In genomic region chr12:70707629-70708289, GRCm38 (mm10) we compare ENCODE assay signal across 8 mouse cellular contexts.
A peak's percentile ranks its signal among the peaks of the same experiment; 100 is the strongest.
DNase-seq lines count a peak whose midpoint lies in the region; ATAC-seq and TF ChIP-seq lines count a peak whose summit lies in the region.
"Had no signal": no experiment of that assay in that cellular context is flagged by ENCODE, and none has a peak within 500 bp of the region (broad histone marks: within the 10 kb centered on the region; RNA-seq: fewer than 3 reads in every experiment).

No protein-coding gene starts in this region.

- WGBS in heart, embryonic 16.5 days = 38% methylated on average over 6 of the region's 6 CpGs
- WGBS in lung, embryonic 14.5 days = 43% methylated on average over 6 of the region's 6 CpGs
- 74% methylated on average over 6 of the region's 6 CpGs for WGBS in cerebellum, adult 2 months
- WGBS in hindbrain, embryonic 13.5 days = 63% methylated on average over 6 of the region's 6 CpGs

- TF ChIP-seq POLR2A in cerebellum, adult 2 months (IDR thresholded peaks at IDR 0.05; ENCODE audit: borderline replicate concordance, insufficient read depth, low read length) = no peak

- no peaks in the 10 kb centered on the region for H3K27me3 ChIP-seq in heart, embryonic 16.5 days (ENCODE audit: control insufficient read depth, insufficient read depth, low read length)
- H3K27me3 ChIP-seq in lung, embryonic 14.5 days (ENCODE audit: insufficient read depth, low read length) = no peaks in the 10 kb centered on the region
- no peaks in the 10 kb centered on the region for H3K27me3 ChIP-seq in cerebellum, adult 2 months (ENCODE audit: control insufficient read depth, insufficient read depth, low read length)
- no peaks in the 10 kb centered on the region for H3K27me3 ChIP-seq in hindbrain, embryonic 13.5 days
- H3K27me3 ChIP-seq: midbrain, embryonic 13.5 days had no signal

- peaks cover 14% of the 10 kb centered on the region for H3K4me1 ChIP-seq in heart, embryonic 16.5 days (ENCODE audit: control insufficient read depth, insufficient read depth, low read length)
- H3K4me1 ChIP-seq in lung, embryonic 14.5 days (ENCODE audit: insufficient read depth) = peaks cover 12% of the 10 kb centered on the region; the same call in 1 of the 2 replicates
- no peaks in the 10 kb centered on the region for H3K4me1 ChIP-seq in cerebellum, adult 2 months (ENCODE audit: control insufficient read depth, insufficient read depth, low read length)
- H3K4me1 ChIP-seq in hindbrain, embryonic 13.5 days (replicated peaks) = no peaks in the 10 kb centered on the region
- H3K4me1 ChIP-seq: midbrain, embryonic 13.5 days had no signal

- no peak for TF ChIP-seq CTCF in lung, embryonic 14.5 days (IDR thresholded peaks at IDR 0.05; ENCODE audit: low read depth)
- no peak for TF ChIP-seq CTCF in cerebellum, adult 2 months (IDR thresholded peaks at IDR 0.05; ENCODE audit: borderline replicate concordance, insufficient read depth, low read depth, low read length)

- DNase-seq in 3T3-L1 (ENCODE audit: low read depth, low spot score) (peak; percentile 79), NIH3T3 (ENCODE audit: low read depth) (peak; percentile 63)
- DNase-seq in lung, embryonic 14.5 days = no peak
- DNase-seq in cerebellum, adult 2 months = no peak
- no peak for DNase-seq in left cerebral cortex, adult 11 months (ENCODE audit: low spot score)

- H3K4me2 ChIP-seq in heart, embryonic 16.5 days (ENCODE audit: low read depth, low read length) = no peak overlapping the region
- H3K4me2 ChIP-seq in lung, embryonic 14.5 days = no peak overlapping the region
- H3K4me2 ChIP-seq in hindbrain, embryonic 13.5 days = no peak overlapping the region
- H3K4me2 ChIP-seq: midbrain, embryonic 13.5 days had no signal

- no peak overlapping the region for H3K9ac ChIP-seq in heart, embryonic 16.5 days (ENCODE audit: low read length)
- H3K9ac ChIP-seq in lung, embryonic 14.5 days = no peak overlapping the region
- H3K9ac ChIP-seq in hindbrain, embryonic 13.5 days = no peak overlapping the region
- H3K9ac ChIP-seq: midbrain, embryonic 13.5 days had no signal

- no peaks in the 10 kb centered on the region for H3K9me3 ChIP-seq in heart, embryonic 16.5 days (replicated peaks; ENCODE audit: control insufficient read depth, low read length)
- H3K9me3 ChIP-seq in lung, embryonic 14.5 days (ENCODE audit: low read depth, low read length) = no peaks in the 10 kb centered on the region
- H3K9me3 ChIP-seq in hindbrain, embryonic 13.5 days = no peaks in the 10 kb centered on the region
- H3K9me3 ChIP-seq: midbrain, embryonic 13.5 days had no signal

- H3K27ac ChIP-seq in heart, embryonic 16.5 days (ENCODE audit: low read length) = no peak overlapping the region
- peak overlapping the region; percentile 10; the same call in 1 of the 2 replicates for H3K27ac ChIP-seq in lung, embryonic 14.5 days (ENCODE audit: low read depth)
- H3K27ac ChIP-seq in cerebellum, adult 2 months (ENCODE audit: insufficient read depth, low read length) = no peak overlapping the region
- no peak overlapping the region for H3K27ac ChIP-seq in hindbrain, embryonic 13.5 days
- H3K27ac ChIP-seq: midbrain, embryonic 13.5 days had no signal

- H3K36me3 ChIP-seq in heart, embryonic 16.5 days (ENCODE audit: control insufficient read depth, insufficient read depth) = no peaks in the 10 kb centered on the region
- no peaks in the 10 kb centered on the region for H3K36me3 ChIP-seq in lung, embryonic 14.5 days (ENCODE audit: insufficient read depth)
- H3K36me3 ChIP-seq in hindbrain, embryonic 13.5 days = no peaks in the 10 kb centered on the region
- H3K36me3 ChIP-seq: midbrain, embryonic 13.5 days had no signal

- no peak overlapping the region for H3K4me3 ChIP-seq in heart, embryonic 16.5 days (ENCODE audit: low read length)
- no peak overlapping the region for H3K4me3 ChIP-seq in lung, embryonic 14.5 days (ENCODE audit: low read depth, low read length)
- no peak overlapping the region for H3K4me3 ChIP-seq in cerebellum, adult 2 months (replicated peaks; ENCODE audit: insufficient read depth, low read depth, low read length)
- no peak overlapping the region for H3K4me3 ChIP-seq in hindbrain, embryonic 13.5 days
- H3K4me3 ChIP-seq: midbrain, embryonic 13.5 days had no signal

- ATAC-seq in heart, embryonic 16.5 days (replicated peaks; ENCODE audit: extremely low read depth, insufficient read depth, low FRiP score) = peak; percentile 58; the same call in 1 of the 2 replicates
- peak; percentile 58 for ATAC-seq in lung, embryonic 14.5 days (ENCODE audit: insufficient read depth)
- ATAC-seq in hindbrain, embryonic 13.5 days (ENCODE audit: low FRiP score) = no peak
- ATAC-seq: midbrain, embryonic 13.5 days had no signal

Comparison
In these comparisons a context has a peak if more than half of its experiments do, and no peak if none do; other contexts are left out.
1. DNase-seq: peak in 3T3-L1 (single experiment) and NIH3T3 (single experiment); none in lung, embryonic 14.5 days (single experiment), cerebellum, adult 2 months (0 of 2) and left cerebral cortex, adult 11 months (single experiment).